Mouse (Mus musculus) small intestine, adult 2 months (tissue): ENCODE measurements at regions not wholly inside any gene's neighbourhood (a gene's known extent, or its start where the extent isn't known, plus 50 kb on each side); places are given as distances from the start of the nearest gene placed in this dataset.

Source experiments
- H3K27ac ChIP-seq: fragments of 200-500 bp; 2 replicates; pipeline ENCODE4 v1.5.1; 2012; ENCODE audit warnings: low read depth, low read length, control low read depth, inconsistent platforms; ENCODE audit not compliant: insufficient read depth
- H3K27me3 ChIP-seq: fragments of 200-500 bp; 2 replicates; pipeline ENCODE4 v1.6.1; 2012; ENCODE audit warnings: mild to moderate bottlenecking, moderate library complexity, low read length, inconsistent platforms; ENCODE audit not compliant: control insufficient read depth, insufficient read depth
- H3K36me3 ChIP-seq: fragments of 200-500 bp; 2 replicates; pipeline ENCODE4 v1.6.1; 2012; ENCODE audit warnings: mild to moderate bottlenecking, low read length, control low read depth, inconsistent platforms; ENCODE audit not compliant: control insufficient read depth, insufficient read depth
- H3K4me1 ChIP-seq: fragments of 200-500 bp; 2 replicates; pipeline ENCODE4 v1.6.1; 2012; ENCODE audit warnings: low read length, inconsistent platforms, mixed read lengths; ENCODE audit not compliant: control insufficient read depth, insufficient read depth, insufficient read length
- H3K4me3 ChIP-seq: fragments of 200-500 bp; 2 replicates; pipeline ENCODE4 v1.5.1; 2012; ENCODE audit warnings: low read depth, mild to moderate bottlenecking, control low read depth, inconsistent platforms, low read length, moderate library complexity
- CTCF ChIP-seq: fragments of 200-500 bp; IDR thresholded peaks from 2 replicates; pipeline ENCODE4 v1.5.1; 2012; ENCODE audit warnings: low read depth, mild to moderate bottlenecking, control low read depth, inconsistent platforms, low read length, moderate library complexity, mixed read lengths; ENCODE audit not compliant: insufficient replicate concordance, insufficient read length; ENCODE audit errors: extremely low read depth
- POLR2A ChIP-seq: fragments of 200-500 bp; IDR thresholded peaks from 2 replicates; pipeline ENCODE4 v1.6.1; 2012; ENCODE audit warnings: low read depth, mild to moderate bottlenecking, control low read depth, inconsistent platforms, low read length, moderate library complexity
- WGBS: fragments of 180-500 bp; shearing (Covaris S2); methylation state at CpG from one replicate; pipeline ENCODE4 v1.1.7; 2018; 5-methylcytosine and 5-hydroxymethylcytosine counted together

- Histone ChIP-seq H3K4me3 (no peak overlapping the region), H3K36me3 (no peaks in the 10 kb centered on the region), H3K27me3 (no peaks in the 10 kb centered on the region), H3K4me1 (peaks cover 5% of the 10 kb centered on the region; the same call in 1 of the 2 replicates), H3K27ac (no peak overlapping the region)
- 76% methylated on average over 6 of the region's 6 CpGs for WGBS
- TF ChIP-seq POLR2A = no peak
- no peak for TF ChIP-seq CTCF
Measured at GRCm38 (mm10) chr1:51621062-51621461, 142.8 kb upstream of the Nabp1 start.

GRCm38 (mm10) chr1:51617502-51618251, 139.5 kb upstream of the Nabp1 start:
- no peak for TF ChIP-seq POLR2A
- no peak for TF ChIP-seq CTCF
- 62% methylated on average over 13 of the region's 13 CpGs for WGBS

GRCm38 (mm10) chr1:51616091-51616490, 137.9 kb upstream of the Nabp1 start:
- Histone ChIP-seq H3K27me3 (no peaks in the 10 kb centered on the region), H3K4me3 (no peak overlapping the region), H3K4me1 (no peaks in the 10 kb centered on the region), H3K27ac (no peak overlapping the region), H3K36me3 (no peaks in the 10 kb centered on the region)
- 86% methylated on average over 1 of the region's 1 CpGs for WGBS
- TF ChIP-seq CTCF (no peak), POLR2A (no peak)

More at GRCm38 (mm10) chr1:51617502-51618251, 139.5 kb upstream of the Nabp1 start:
- Histone ChIP-seq H3K4me3 (no peak overlapping the region), H3K27ac (no peak overlapping the region), H3K36me3 (no peaks in the 10 kb centered on the region), H3K27me3 (no peaks in the 10 kb centered on the region), H3K4me1 (no peaks in the 10 kb centered on the region)

GRCm38 (mm10) chr1:51615523-51615922, 137.3 kb upstream of the Nabp1 start:
- H3K27ac ChIP-seq = no peak overlapping the region
- H3K36me3 ChIP-seq = no peaks in the 10 kb centered on the region
- H3K4me1 ChIP-seq = no peaks in the 10 kb centered on the region
- peak; percentile 61; the same call in 1 of the 2 replicates for TF ChIP-seq CTCF
- TF ChIP-seq POLR2A = no peak
- H3K27me3 ChIP-seq = no peaks in the 10 kb centered on the region
- 29% methylated on average over 6 of the region's 6 CpGs for WGBS
- no peak overlapping the region for H3K4me3 ChIP-seq

GRCm38 (mm10) chr1:51614700-51615099, 136.5 kb upstream of the Nabp1 start:
- Histone ChIP-seq H3K36me3 (no peaks in the 10 kb centered on the region), H3K27ac (no peak overlapping the region), H3K4me3 (no peak overlapping the region), H3K4me1 (no peaks in the 10 kb centered on the region), H3K27me3 (no peaks in the 10 kb centered on the region)
- no peak for TF ChIP-seq POLR2A
- TF ChIP-seq CTCF = no peak

GRCm38 (mm10) chr1:51609295-51609694, 131.1 kb upstream of the Nabp1 start:
- no peak overlapping the region for H3K27ac ChIP-seq
- H3K4me3 ChIP-seq = no peak overlapping the region
- no peaks in the 10 kb centered on the region for H3K4me1 ChIP-seq
- TF ChIP-seq POLR2A = no peak
- TF ChIP-seq CTCF = no peak
- no peaks in the 10 kb centered on the region for H3K27me3 ChIP-seq
- 74% methylated on average over 5 of the region's 5 CpGs for WGBS
- H3K36me3 ChIP-seq = no peaks in the 10 kb centered on the region

- Histone ChIP-seq H3K27me3 (no peaks in the 10 kb centered on the region), H3K36me3 (no peaks in the 10 kb centered on the region), H3K27ac (no peak overlapping the region), H3K4me1 (no peaks in the 10 kb centered on the region), H3K4me3 (no peak overlapping the region)
- no peak for TF ChIP-seq CTCF
- TF ChIP-seq POLR2A = no peak
- WGBS = 64% methylated on average over 8 of the region's 8 CpGs
Measured at GRCm38 (mm10) chr1:51607437-51607855, 129.2 kb upstream of the Nabp1 start.
